Mouse (Mus musculus): ENCODE measurements around the gene Olfr981. TPM values are rescaled to one million over a fixed set of nuclear protein-coding genes. Genes with fewer than 3 reads are reported as not detected.
"Not testable (repeated sequence)": the region's sequence is repeated elsewhere in the genome, so short reads cannot be mapped to it uniquely, and the experiment has no call there.

Gene Olfr981
- not detected in 2 replicates for polyA plus RNA-seq (2016; fragmentation: Nextera tagmentation; extraction: Ambion mirVana)

- no peak within 1 kb of the TSS for H3K9ac ChIP-seq (replicated peaks)
- H3K9me3 ChIP-seq = no peaks in the 10 kb centered on the region
- no peak for ATAC-seq (ENCODE audit: low FRiP score, low read depth)
- H3K27me3 ChIP-seq = no peaks in the 10 kb centered on the region
- no peaks in the 10 kb centered on the region for H3K4me1 ChIP-seq
- H3K27ac ChIP-seq (replicated peaks) = no peak within 1 kb of the TSS
- 79% methylated on average over 2 of the region's 2 CpGs for WGBS
- H3K4me2 ChIP-seq (replicated peaks) = no peak within 1 kb of the TSS
- no peak within 1 kb of the TSS for H3K4me3 ChIP-seq
- H3K36me3 ChIP-seq = no peaks in the 10 kb centered on the region
Observed at GRCm38 (mm10) chr9:40021164-40021563, at the start of gene Olfr981. Gene Olfr981 (plus strand): TSS chr9:40021464.

- not testable (repeated sequence) for H3K4me2 ChIP-seq (replicated peaks); H3K4me1 ChIP-seq; H3K27ac ChIP-seq (replicated peaks); H3K27me3 ChIP-seq; H3K9ac ChIP-seq (replicated peaks); ATAC-seq (ENCODE audit: low FRiP score, low read depth); H3K9me3 ChIP-seq; H3K36me3 ChIP-seq; H3K4me3 ChIP-seq
- WGBS = 97% methylated on average over 1 of the region's 1 CpGs
Observed at GRCm38 (mm10) chr9:39976581-39977145, 44.6 kb upstream of the Olfr981 start.

GRCm38 (mm10) chr9:39991813-39992212 lies 29.5 kb upstream of the Olfr981 start, which contains the start of gene Olfr978:
Gene Olfr978 (plus strand): TSS chr9:39992113.
- no peaks in the 10 kb centered on the region for H3K4me1 ChIP-seq
- 86% methylated on average over 2 of the region's 2 CpGs for whole genome bisulfite sequencing
- H3K36me3 ChIP-seq = no peaks in the 10 kb centered on the region
- ATAC-seq (ENCODE audit: low FRiP score, low read depth) = no peak
- H3K9me3 ChIP-seq = no peaks in the 10 kb centered on the region
- H3K27me3 ChIP-seq = no peaks in the 10 kb centered on the region
- H3K4me2 ChIP-seq (replicated peaks) = no peak within 1 kb of the TSS
- no peak within 1 kb of the TSS for H3K4me3 ChIP-seq
- no peak within 1 kb of the TSS for H3K27ac ChIP-seq (replicated peaks)
- no peak within 1 kb of the TSS for H3K9ac ChIP-seq (replicated peaks)

- no peak for ATAC-seq (ENCODE audit: low FRiP score, low read depth)
- Histone ChIP-seq H3K9ac (replicated peaks) (no peak within 1 kb of the TSS), H3K9me3 (no peaks in the 10 kb centered on the region), H3K27me3 (no peaks in the 10 kb centered on the region), H3K4me3 (no peak within 1 kb of the TSS), H3K4me2 (replicated peaks) (no peak within 1 kb of the TSS), H3K27ac (replicated peaks) (no peak within 1 kb of the TSS), H3K36me3 (no peaks in the 10 kb centered on the region), H3K4me1 (no peaks in the 10 kb centered on the region)
- WGBS = 90% methylated on average over 1 of the region's 1 CpGs
Observed at GRCm38 (mm10) chr9:40003365-40003764, 17.9 kb upstream of the Olfr981 start, which contains the start of gene Olfr979. Gene Olfr979 (minus strand): TSS chr9:40003465.

- Histone ChIP-seq H3K36me3 (no peaks in the 10 kb centered on the region), H3K27ac (replicated peaks) (no peak within 1 kb of the TSS), H3K4me3 (no peak within 1 kb of the TSS), H3K4me1 (no peaks in the 10 kb centered on the region), H3K4me2 (replicated peaks) (no peak within 1 kb of the TSS), H3K9me3 (no peaks in the 10 kb centered on the region), H3K27me3 (no peaks in the 10 kb centered on the region), H3K9ac (replicated peaks) (no peak within 1 kb of the TSS)
- 93% methylated on average over 1 of the region's 1 CpGs for WGBS
- ATAC-seq (ENCODE audit: low FRiP score, low read depth) = no peak
Observed at GRCm38 (mm10) chr9:40009482-40009881, 11.8 kb upstream of the Olfr981 start, which contains the start of gene Olfr980. Gene Olfr980 (minus strand): TSS chr9:40009582.

- WGBS = 91% methylated on average over 19 of the region's 19 CpGs
- Histone ChIP-seq H3K9me3 (no peaks in the 10 kb centered on the region), H3K4me3 (no peak overlapping the region), H3K27me3 (no peaks in the 10 kb centered on the region), H3K27ac (replicated peaks) (no peak overlapping the region), H3K4me1 (no peaks in the 10 kb centered on the region), H3K4me2 (replicated peaks) (no peak overlapping the region), H3K9ac (replicated peaks) (no peak overlapping the region), H3K36me3 (no peaks in the 10 kb centered on the region)
- no peak for ATAC-seq (ENCODE audit: low FRiP score, low read depth)
Observed at GRCm38 (mm10) chr9:40050138-40050537, 28.9 kb downstream of the Olfr981 start.

GRCm38 (mm10) chr9:40073529-40073928 lies 52.3 kb downstream of the Olfr981 start, which contains the start of gene Olfr982:
Gene Olfr982 (plus strand): TSS chr9:40073829.
- ATAC-seq (ENCODE audit: low FRiP score, low read depth) = no peak
- Histone ChIP-seq H3K4me3 (no peak within 1 kb of the TSS), H3K27me3 (no peaks in the 10 kb centered on the region), H3K4me2 (replicated peaks) (no peak within 1 kb of the TSS), H3K27ac (replicated peaks) (no peak within 1 kb of the TSS), H3K9ac (replicated peaks) (no peak within 1 kb of the TSS), H3K36me3 (no peaks in the 10 kb centered on the region), H3K9me3 (no peaks in the 10 kb centered on the region), H3K4me1 (no peaks in the 10 kb centered on the region)
- 87% methylated on average over 2 of the region's 2 CpGs for WGBS

Other genes starting within 250 kb of the Olfr981 start
- gene Olfr968, start 238.2 kb upstream of the Olfr981 start, polyA plus RNA-seq (2016; fragmentation: Nextera tagmentation; extraction: Ambion mirVana) = not detected in 2 replicates
- not detected in 2 replicates for gene Olfr969, start 230.5 kb upstream of the Olfr981 start, polyA plus RNA-seq (2016; fragmentation: Nextera tagmentation; extraction: Ambion mirVana)
- not detected in 2 replicates for gene Olfr970, start 212.6 kb upstream of the Olfr981 start, polyA plus RNA-seq (2016; fragmentation: Nextera tagmentation; extraction: Ambion mirVana)
- gene Olfr971, start 184.6 kb upstream of the Olfr981 start, polyA plus RNA-seq (2016; fragmentation: Nextera tagmentation; extraction: Ambion mirVana) = not detected in 2 replicates
- gene Olfr972, start 155.0 kb upstream of the Olfr981 start, polyA plus RNA-seq (2016; fragmentation: Nextera tagmentation; extraction: Ambion mirVana) = not detected in 2 replicates
- not detected in 2 replicates for gene Olfr229, start 114.1 kb upstream of the Olfr981 start, polyA plus RNA-seq (2016; fragmentation: Nextera tagmentation; extraction: Ambion mirVana)
- not detected in 2 replicates for gene Olfr974, start 84.0 kb upstream of the Olfr981 start, polyA plus RNA-seq (2016; fragmentation: Nextera tagmentation; extraction: Ambion mirVana)
- not detected in 2 replicates for gene Olfr975, start 69.4 kb upstream of the Olfr981 start, polyA plus RNA-seq (2016; fragmentation: Nextera tagmentation; extraction: Ambion mirVana)
- gene Olfr976, start 60.3 kb upstream of the Olfr981 start, polyA plus RNA-seq (2016; fragmentation: Nextera tagmentation; extraction: Ambion mirVana) = not detected in 2 replicates
- not detected in 2 replicates for gene Olfr978, start 29.4 kb upstream of the Olfr981 start, polyA plus RNA-seq (2016; fragmentation: Nextera tagmentation; extraction: Ambion mirVana)
- not detected in 2 replicates for gene Olfr979, start 18.0 kb upstream of the Olfr981 start, polyA plus RNA-seq (2016; fragmentation: Nextera tagmentation; extraction: Ambion mirVana)
- gene Olfr980, start 11.9 kb upstream of the Olfr981 start, polyA plus RNA-seq (2016; fragmentation: Nextera tagmentation; extraction: Ambion mirVana) = not detected in 2 replicates
- not detected in 2 replicates for gene Olfr982, start 52.4 kb downstream of the Olfr981 start, polyA plus RNA-seq (2016; fragmentation: Nextera tagmentation; extraction: Ambion mirVana)
- gene Olfr983, start 72.1 kb downstream of the Olfr981 start, polyA plus RNA-seq (2016; fragmentation: Nextera tagmentation; extraction: Ambion mirVana) = not detected in 2 replicates
- gene Olfr984, start 92.7 kb downstream of the Olfr981 start, polyA plus RNA-seq (2016; fragmentation: Nextera tagmentation; extraction: Ambion mirVana) = not detected in 2 replicates
- not detected in 2 replicates for gene Olfr985, start 108.7 kb downstream of the Olfr981 start, polyA plus RNA-seq (2016; fragmentation: Nextera tagmentation; extraction: Ambion mirVana)
- gene Tmem225, start 126.7 kb downstream of the Olfr981 start, polyA plus RNA-seq (2016; fragmentation: Nextera tagmentation; extraction: Ambion mirVana) = not detected in 2 replicates
- not detected in 2 replicates for gene Olfr986, start 159.5 kb downstream of the Olfr981 start, polyA plus RNA-seq (2016; fragmentation: Nextera tagmentation; extraction: Ambion mirVana)
- gene Zfp202, start 170.9 kb downstream of the Olfr981 start, polyA plus RNA-seq (2016; fragmentation: Nextera tagmentation; extraction: Ambion mirVana) = 8.4 and 9.1 TPM in 2 replicates
- 34.4 and 35.1 TPM in 2 replicates for gene Scn3b, start 247.8 kb downstream of the Olfr981 start, polyA plus RNA-seq (2016; fragmentation: Nextera tagmentation; extraction: Ambion mirVana)